Comparison of ENCODE assay signal across 9 mouse cellular contexts in genomic region chr8:35985152-35985689, GRCm38 (mm10).
DNase-seq lines count a peak whose midpoint lies in the region; ATAC-seq and TF ChIP-seq lines count a peak whose summit lies in the region.
"Had no signal": no experiment of that assay in that cellular context is flagged by ENCODE, and none has a peak within 500 bp of the region (broad histone marks: within the 10 kb centered on the region; RNA-seq: fewer than 3 reads in every experiment).

No protein-coding gene starts in this region.

- H3K9me3 ChIP-seq in forebrain, postnatal 0 days (ENCODE audit: low read length): no peaks in the 10 kb centered on the region
- H3K9me3 ChIP-seq: neural tube, embryonic 13.5 days had no signal

- WGBS in forebrain, postnatal 0 days: 16% methylated on average over 5 of the region's 5 CpGs

- no peak overlapping the region for H3K4me2 ChIP-seq in forebrain, postnatal 0 days (ENCODE audit: low read depth)
- H3K4me2 ChIP-seq: neural tube, embryonic 13.5 days had no signal

- H3K27me3 ChIP-seq in forebrain, postnatal 0 days (ENCODE audit: insufficient read depth, low read length): no peaks in the 10 kb centered on the region
- H3K27me3 ChIP-seq: neural tube, embryonic 13.5 days had no signal

- DNase-seq in left cerebral cortex, postnatal 25 days (ENCODE audit: low spot score in 2 of 2): peak; percentile 10 to 19
- DNase-seq in left cerebral cortex, postnatal 36 days (ENCODE audit: low spot score in 2 of 2): no peak
- DNase-seq in brain, embryonic 18.5 days (ENCODE audit: low read depth, low spot score): peak; percentile 59
- peak; percentile 81 for DNase-seq in forebrain, postnatal 0 days
- DNase-seq in kidney, postnatal 14 days: peak; percentile 53
- no peak for DNase-seq in urinary bladder, postnatal 14 days (ENCODE audit: low spot score)
- no peak for DNase-seq in frontal cortex, postnatal 14 days (ENCODE audit: low spot score in 2 of 2)
- DNase-seq in left cerebral cortex, postnatal 10 days (ENCODE audit: extremely low spot score in 1 of 2, low spot score in 2 of 2): no peak

- peak; percentile 80 for ATAC-seq in forebrain, postnatal 0 days

- intact Hi-C loops in left cerebral cortex, postnatal 25 days (cut with DNase I): no loop called here
- intact Hi-C loops in left cerebral cortex, postnatal 36 days (cut with DNase I): no loop called here
- intact Hi-C loops in left cerebral cortex, postnatal 10 days (cut with DNase I): no loop called here

- no peaks in the 10 kb centered on the region for H3K36me3 ChIP-seq in forebrain, postnatal 0 days (ENCODE audit: insufficient read depth)
- H3K36me3 ChIP-seq: neural tube, embryonic 13.5 days had no signal

- H3K4me3 ChIP-seq in forebrain, postnatal 0 days (ENCODE audit: low read depth, low read length): no peak overlapping the region
- H3K4me3 ChIP-seq: neural tube, embryonic 13.5 days had no signal

- H3K27ac ChIP-seq in forebrain, postnatal 0 days (ENCODE audit: low read depth, low read length): 0 out of 2 replicates have a peak overlapping the region, but pooled peaks have one; percentile 35
- H3K27ac ChIP-seq: neural tube, embryonic 13.5 days had no signal

- H3K4me1 ChIP-seq in forebrain, postnatal 0 days (ENCODE audit: insufficient read depth): 0 out of 2 replicates have a peak, but pooled peaks cover 14% of the 10 kb centered on the region

- TF ChIP-seq CTCF in forebrain, postnatal 0 days (IDR thresholded peaks at IDR 0.05; ENCODE audit: low read depth): no peak

- H3K9ac ChIP-seq in forebrain, postnatal 0 days: no peak overlapping the region
- H3K9ac ChIP-seq: neural tube, embryonic 13.5 days had no signal

Comparison
In these comparisons a context has a peak if more than half of its experiments do, and no peak if none do; other contexts are left out.
1. DNase-seq: peak in left cerebral cortex, postnatal 25 days (2 of 2), brain, embryonic 18.5 days (single experiment), forebrain, postnatal 0 days (single experiment) and kidney, postnatal 14 days (single experiment); none in left cerebral cortex, postnatal 36 days (0 of 2), urinary bladder, postnatal 14 days (single experiment), frontal cortex, postnatal 14 days (0 of 2) and left cerebral cortex, postnatal 10 days (0 of 2).